In genomic region chr2:26477911-26478310, GRCm38 (mm10) we compare ENCODE assay signal across 19 mouse cellular contexts. TPM values are rescaled to one million over a fixed set of nuclear protein-coding genes. Genes with fewer than 3 reads are reported as not detected.
DNase-seq lines count a peak whose midpoint lies in the region; ATAC-seq and TF ChIP-seq lines count a peak whose summit lies in the region.
"Had no signal": no experiment of that assay in that cellular context is flagged by ENCODE, and none has a peak within 500 bp of the region (broad histone marks: within the 10 kb centered on the region; RNA-seq: fewer than 3 reads in every experiment).

No protein-coding gene starts in this region.

- peaks cover 36% of the 10 kb centered on the region for H3K4me1 ChIP-seq in forebrain, embryonic 15.5 days
- H3K4me1 ChIP-seq in forebrain, embryonic 16.5 days (replicated peaks; ENCODE audit: control insufficient read depth, insufficient read depth, low read length), result peaks cover 20% of the 10 kb centered on the region
- H3K4me1 ChIP-seq in heart, embryonic 15.5 days (replicated peaks), result peaks cover 26% of the 10 kb centered on the region
- H3K4me1 ChIP-seq in lung, embryonic 14.5 days (ENCODE audit: insufficient read depth), result peaks cover 4% of the 10 kb centered on the region; the same call in 1 of the 2 replicates
- peaks cover 5% of the 10 kb centered on the region; the same call in 1 of the 2 replicates for H3K4me1 ChIP-seq in G1E (ENCODE audit: insufficient read depth, low read depth, low read length)

- no peaks in the 10 kb centered on the region for H3K27me3 ChIP-seq in forebrain, embryonic 15.5 days
- H3K27me3 ChIP-seq in forebrain, embryonic 16.5 days (replicated peaks; ENCODE audit: control insufficient read depth, insufficient read depth, low read length), result no peaks in the 10 kb centered on the region
- no peaks in the 10 kb centered on the region for H3K27me3 ChIP-seq in heart, embryonic 15.5 days
- H3K27me3 ChIP-seq in lung, embryonic 14.5 days (ENCODE audit: insufficient read depth, low read length), result no peaks in the 10 kb centered on the region
- H3K27me3 ChIP-seq in G1E (ENCODE audit: insufficient read depth, low read length), result peaks cover 41% of the 10 kb centered on the region
- H3K27me3 ChIP-seq: CH12.LX had no signal

- H3K4me3 ChIP-seq in forebrain, embryonic 15.5 days, result no peak overlapping the region
- no peak overlapping the region for H3K4me3 ChIP-seq in forebrain, embryonic 16.5 days (replicated peaks; ENCODE audit: low read length)
- no peak overlapping the region for H3K4me3 ChIP-seq in heart, embryonic 15.5 days
- no peak overlapping the region for H3K4me3 ChIP-seq in lung, embryonic 14.5 days (ENCODE audit: low read depth, low read length)
- H3K4me3 ChIP-seq in G1E (ENCODE audit: low read depth, low read length), result no peak overlapping the region
- H3K4me3 ChIP-seq: left cerebral cortex, adult 2 months had no signal

- H3K9me3 ChIP-seq in forebrain, embryonic 15.5 days, result no peaks in the 10 kb centered on the region
- H3K9me3 ChIP-seq in forebrain, embryonic 16.5 days (ENCODE audit: control insufficient read depth, low read length), result no peaks in the 10 kb centered on the region
- no peaks in the 10 kb centered on the region for H3K9me3 ChIP-seq in heart, embryonic 15.5 days (replicated peaks)
- H3K9me3 ChIP-seq in lung, embryonic 14.5 days (ENCODE audit: low read depth, low read length), result no peaks in the 10 kb centered on the region
- H3K9me3 ChIP-seq in G1E (replicated peaks), result no peaks in the 10 kb centered on the region

- H3K27ac ChIP-seq in forebrain, embryonic 15.5 days (replicated peaks), result 0 out of 2 replicates have a peak overlapping the region, but pooled peaks have one; percentile 19
- no peak overlapping the region for H3K27ac ChIP-seq in forebrain, embryonic 16.5 days (ENCODE audit: low read length)
- H3K27ac ChIP-seq in heart, embryonic 15.5 days, result peak overlapping the region; percentile 38; the same call in 1 of the 2 replicates
- 0 out of 2 replicates have a peak overlapping the region, but pooled peaks have one; percentile 8 for H3K27ac ChIP-seq in lung, embryonic 14.5 days (ENCODE audit: low read depth)
- H3K27ac ChIP-seq: left cerebral cortex, adult 2 months had no signal

- no peak overlapping the region for H3K9ac ChIP-seq in forebrain, embryonic 15.5 days (replicated peaks)
- H3K9ac ChIP-seq in forebrain, embryonic 16.5 days (replicated peaks; ENCODE audit: low read depth, low read length), result no peak overlapping the region
- no peak overlapping the region for H3K9ac ChIP-seq in heart, embryonic 15.5 days
- H3K9ac ChIP-seq in lung, embryonic 14.5 days, result no peak overlapping the region

- H3K4me2 ChIP-seq in forebrain, embryonic 15.5 days (replicated peaks), result no peak overlapping the region
- H3K4me2 ChIP-seq in forebrain, embryonic 16.5 days (ENCODE audit: low read length), result no peak overlapping the region
- H3K4me2 ChIP-seq in heart, embryonic 15.5 days, result no peak overlapping the region
- H3K4me2 ChIP-seq in lung, embryonic 14.5 days, result no peak overlapping the region

- TF ChIP-seq CTCF in lung, embryonic 14.5 days (IDR thresholded peaks at IDR 0.05; ENCODE audit: low read depth), result no peak
- TF ChIP-seq CTCF in G1E (IDR thresholded peaks at IDR 0.05; ENCODE audit: low read depth, low read length), result 0 out of 2 replicates have a peak, but pooled peaks have one; percentile 3

- intact Hi-C loops in heart, postnatal 14 days (cut with DNase I), result no loop called here

- DNase-seq in heart, postnatal 14 days, result no peak
- no peak for DNase-seq in lung, embryonic 14.5 days
- DNase-seq in lung, postnatal 10 days, result no peak
- DNase-seq in G1E (ENCODE audit: low spot score), result no peak
- DNase-seq in cerebellum, postnatal 14 days, result no peak
- DNase-seq: adrenal gland, postnatal 36 days; cerebellum, adult 18-20 months; kidney, adult 8-10 months; kidney, postnatal 36 days; left cerebral cortex, postnatal 4 days; liver; lung, postnatal 14 days; right cerebral cortex, postnatal 25 days; thymus, postnatal 36 days had no signal

- WGBS in forebrain, embryonic 15.5 days, result 96% methylated on average over 7 of the region's 7 CpGs
- WGBS in forebrain, embryonic 16.5 days, result 96% methylated on average over 7 of the region's 7 CpGs
- WGBS in heart, embryonic 15.5 days, result 91% methylated on average over 7 of the region's 7 CpGs
- 93% methylated on average over 7 of the region's 7 CpGs for WGBS in lung, embryonic 14.5 days

- ATAC-seq in forebrain, embryonic 15.5 days (replicated peaks), result no peak
- no peak for ATAC-seq in forebrain, embryonic 16.5 days
- no peak for ATAC-seq in heart, embryonic 15.5 days (replicated peaks; ENCODE audit: insufficient number of reproducible peaks, insufficient read depth, low FRiP score, low read depth)
- no peak for ATAC-seq in lung, embryonic 14.5 days (ENCODE audit: insufficient read depth)
- ATAC-seq in G1E (ENCODE audit: extremely low read depth, insufficient number of reproducible peaks, low FRiP score, poor library complexity, severe bottlenecking), result no peak

- H3K36me3 ChIP-seq in forebrain, embryonic 15.5 days, result peaks cover 33% of the 10 kb centered on the region
- H3K36me3 ChIP-seq in forebrain, embryonic 16.5 days (ENCODE audit: control insufficient read depth, insufficient read depth), result no peaks in the 10 kb centered on the region; the same call in 1 of the 2 replicates
- H3K36me3 ChIP-seq in heart, embryonic 15.5 days, result peaks cover 48% of the 10 kb centered on the region
- peaks cover 90% of the 10 kb centered on the region for H3K36me3 ChIP-seq in lung, embryonic 14.5 days (ENCODE audit: insufficient read depth)
- H3K36me3 ChIP-seq in G1E (replicated peaks), result no peaks in the 10 kb centered on the region

RNA-seq across cellular contexts. Expression of gene Sec16a, which starts 32.9 kb away (rescaled TPM):
- polyA plus RNA-seq in forebrain, embryonic 15.5 days (2015; fragmentation: Nextera tagmentation; extraction: Ambion mirVana), result 18.3 and 19.8 TPM in 2 replicates
- polyA plus RNA-seq in forebrain, embryonic 16.5 days (2015; fragmentation: Nextera tagmentation; extraction: Ambion mirVana), result 21.5 and 23.1 TPM in 2 replicates
- 10.5 and 14.5 TPM in 2 replicates for polyA plus RNA-seq in heart, embryonic 15.5 days (2015; fragmentation: Nextera tagmentation; extraction: Ambion mirVana)
- total RNA-seq in heart, postnatal 14 days (2021), result 10 to 100 TPM; 37.4 to 40.5 TPM
- 36.0 and 36.5 TPM in 2 replicates for polyA plus RNA-seq in lung, embryonic 14.5 days (2014; fragmentation: Nextera tagmentation; extraction: Ambion mirVana)
- total RNA-seq in G1E (2014; fragmentation: Nextera tagmentation) (74.0 and 83.5 TPM in 2 replicates), G1E (2017) (31.9 and 34.4 TPM in 2 replicates)
- 24.8 and 37.8 TPM in 2 replicates for polyA plus RNA-seq in G1E (2012)

RNA-seq across cellular contexts. Expression of gene Notch1, which starts 38.6 kb away (rescaled TPM):
- polyA plus RNA-seq in forebrain, embryonic 15.5 days (2015; fragmentation: Nextera tagmentation; extraction: Ambion mirVana), result 22.6 and 26.1 TPM in 2 replicates
- 20.2 and 23.6 TPM in 2 replicates for polyA plus RNA-seq in forebrain, embryonic 16.5 days (2015; fragmentation: Nextera tagmentation; extraction: Ambion mirVana)
- 10.8 and 24.2 TPM in 2 replicates for polyA plus RNA-seq in heart, embryonic 15.5 days (2015; fragmentation: Nextera tagmentation; extraction: Ambion mirVana)
- total RNA-seq in heart, postnatal 14 days (2021), result 10 to 100 TPM; 43.8 to 49.4 TPM
- 37.7 and 44.0 TPM in 2 replicates for polyA plus RNA-seq in lung, embryonic 14.5 days (2014; fragmentation: Nextera tagmentation; extraction: Ambion mirVana)
- total RNA-seq in G1E (2014; fragmentation: Nextera tagmentation) (not detected in 2 replicates), G1E (2017) (0.06 and 0.71 TPM in 2 replicates)
- polyA plus RNA-seq in G1E (2012), result 0.02 and 0.06 TPM in 2 replicates

Comparison
In these comparisons a context has a peak if more than half of its experiments do, and no peak if none do; other contexts are left out.
1. RNA of gene Notch1, which starts 38.6 kb away (polyA plus RNA-seq): 37.7 to 44.0 TPM in lung, embryonic 14.5 days, 22.6 to 26.1 TPM in forebrain, embryonic 15.5 days, 20.2 to 23.6 TPM in forebrain, embryonic 16.5 days and 10.8 to 24.2 TPM in heart, embryonic 15.5 days; 0.02 to 0.06 TPM in G1E; every median in the first group is over 10 times any median in the second.